Mouse (Mus musculus) heart, embryonic 16.5 days (tissue): ENCODE results near the gene Lgr6. TPM values are rescaled to one million over a fixed set of nuclear protein-coding genes. Genes with fewer than 3 reads are reported as not detected.

Source experiments
- ATAC-seq: fragments of 200-750 bp; cut with Nextera tagmentation; replicated peaks from 2 replicates; pipeline ENCODE4 v1.8.0; 2017; ENCODE audit warnings: moderate number of reproducible peaks; ENCODE audit not compliant: insufficient read depth, low FRiP score; ENCODE audit errors: extremely low read depth
- H3K27ac ChIP-seq: fragments of 300-500 bp; sonication (generic); 2 replicates; pipeline ENCODE4 v1.5.1; 2014; ENCODE audit warnings: mild to moderate bottlenecking, low read length, control low read depth, moderate library complexity
- H3K27me3 ChIP-seq: fragments of 300-500 bp; sonication (generic); 2 replicates; pipeline ENCODE4 v1.6.1; 2014; ENCODE audit warnings: low read length, mixed read lengths; ENCODE audit not compliant: control insufficient read depth, insufficient read depth
- H3K36me3 ChIP-seq: fragments of 300-500 bp; sonication (generic); 2 replicates; pipeline ENCODE4 v1.6.1; 2014; ENCODE audit not compliant: control insufficient read depth, insufficient read depth
- H3K4me1 ChIP-seq: fragments of 300-500 bp; sonication (generic); 2 replicates; pipeline ENCODE4 v1.6.1; 2014; ENCODE audit warnings: low read length, mixed read lengths; ENCODE audit not compliant: control insufficient read depth, insufficient read depth
- H3K4me2 ChIP-seq: fragments of 300-500 bp; sonication (generic); 2 replicates; pipeline ENCODE4 v1.6.1; 2014; ENCODE audit warnings: low read depth, mild to moderate bottlenecking, control low read depth, low read length
- H3K4me3 ChIP-seq: fragments of 300-500 bp; sonication (generic); 2 replicates; pipeline ENCODE4 v1.5.1; 2014; ENCODE audit warnings: mild to moderate bottlenecking, control low read depth, low read length
- H3K9ac ChIP-seq: fragments of 300-500 bp; sonication (generic); 2 replicates; pipeline ENCODE4 v1.6.1; 2014; ENCODE audit warnings: low read length, control low read depth
- H3K9me3 ChIP-seq: fragments of 300-500 bp; sonication (generic); replicated peaks from 2 replicates; pipeline ENCODE4 v1.6.1; 2016; ENCODE audit warnings: low read length; ENCODE audit not compliant: control insufficient read depth
- WGBS: fragments of 180-500 bp; shearing (Covaris S2); extraction: QIAGEN DNeasy Blood & Tissue Kit; methylation state at CpG from one replicate; pipeline ENCODE4 v1.1.7; 2014; 5-methylcytosine and 5-hydroxymethylcytosine counted together
- polyA plus RNA-seq: library from polyadenylated mRNA; unstranded; fragments of >200 nt; fragmentation: Nextera tagmentation; extraction: Ambion mirVana; gene quantifications from 2 replicates; pipeline ENCODE4 v1.2.1, GENCODE M21; 2015

Lgr6 gene
- polyA plus RNA-seq, 1 experiment from 2014 or later: 2.5 TPM

DNA sequence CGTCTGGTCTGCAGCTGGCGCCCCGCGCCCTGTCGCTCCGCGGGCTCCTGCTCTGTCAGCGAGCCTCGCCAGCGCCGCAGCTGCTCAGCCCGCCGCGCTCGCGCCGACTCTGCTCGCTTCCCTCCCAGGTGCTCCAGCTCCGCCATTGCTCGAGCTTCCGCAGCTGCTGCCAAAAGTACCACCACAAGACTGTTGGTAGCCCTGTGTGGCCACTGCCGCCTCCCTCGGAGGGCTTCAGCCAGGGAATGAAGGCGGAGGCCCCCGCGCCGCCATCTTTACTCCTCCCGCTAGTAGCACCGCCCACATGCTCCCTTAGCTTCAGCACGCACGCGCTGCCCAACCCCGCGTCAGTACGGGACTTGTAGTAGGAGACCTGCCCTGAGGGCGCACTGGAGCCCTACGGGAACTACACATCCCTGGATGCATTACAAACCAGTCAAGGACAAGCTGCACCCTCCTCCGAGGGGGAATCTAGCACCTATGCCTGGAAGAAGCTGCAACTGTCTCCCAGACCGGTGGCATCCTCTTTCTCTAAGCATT, 149.4 kb downstream of the Lgr6 start, which contains the start of gene Ppp1r12b:
Ppp1r12b (minus strand) TSS at position 306 of the 540 bp plus-strand sequence.
- Histone ChIP-seq H3K27me3 (no peaks in the 10 kb centered on the region), H3K27ac (peak within 1 kb of the TSS; percentile 92), H3K9ac (peak within 1 kb of the TSS; percentile 93), H3K4me3 (peak within 1 kb of the TSS; percentile 93), H3K9me3 (no peaks in the 10 kb centered on the region), H3K4me2 (peak within 1 kb of the TSS; percentile 78), H3K36me3 (no peaks in the 10 kb centered on the region), H3K4me1 (peaks cover 10% of the 10 kb centered on the region)
- ATAC-seq: peak; percentile 98
- WGBS: under 1% methylated on average over 39 of the region's 39 CpGs

- peak overlapping the region; percentile 92 for H3K27ac ChIP-seq
- H3K36me3 ChIP-seq: no peaks in the 10 kb centered on the region
- H3K9ac ChIP-seq: peak overlapping the region; percentile 93
- H3K9me3 ChIP-seq: no peaks in the 10 kb centered on the region
- no peaks in the 10 kb centered on the region for H3K27me3 ChIP-seq
- WGBS: 4% methylated on average over 16 of the region's 16 CpGs
- ATAC-seq: peak; percentile 14
- H3K4me1 ChIP-seq: peaks cover 10% of the 10 kb centered on the region
- H3K4me3 ChIP-seq: peak overlapping the region; percentile 93
- H3K4me2 ChIP-seq: peak overlapping the region; percentile 78
These were observed 149.9 kb downstream of the Lgr6 start for GRCm38 (mm10) chr1:134955050-134955636.

DNA sequence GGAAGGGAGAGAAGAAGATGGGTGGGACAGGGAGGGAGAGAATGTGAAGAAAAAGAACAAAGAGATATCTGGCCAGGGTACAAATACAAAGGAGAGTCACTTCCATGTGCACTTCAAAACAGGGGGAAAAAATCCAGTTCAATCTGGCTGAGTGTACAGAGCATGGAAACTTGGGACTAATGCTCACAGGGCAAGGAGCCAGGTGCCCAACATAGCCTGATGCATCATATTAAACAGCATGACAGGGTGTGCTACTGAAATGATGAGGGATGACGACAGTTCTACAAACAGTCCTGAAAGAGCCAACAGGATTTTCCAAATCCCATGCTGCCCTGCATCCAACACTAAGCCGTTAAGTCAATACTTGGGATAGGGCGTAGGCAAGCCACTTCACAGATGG, 155.1 kb downstream of the Lgr6 start:
- H3K27ac ChIP-seq: peak overlapping the region; percentile 82
- 52% methylated on average over 3 of the region's 3 CpGs for WGBS
- H3K4me1 ChIP-seq: peaks cover 15% of the 10 kb centered on the region
- H3K27me3 ChIP-seq: no peaks in the 10 kb centered on the region
- H3K9ac ChIP-seq: no peak overlapping the region; the same call in 1 of the 2 replicates
- no peak overlapping the region for H3K4me3 ChIP-seq
- H3K9me3 ChIP-seq: no peaks in the 10 kb centered on the region; the same call in 1 of the 2 replicates
- H3K36me3 ChIP-seq: peaks cover 6% of the 10 kb centered on the region
- peak; percentile 55; the same call in 1 of the 2 replicates for ATAC-seq
- H3K4me2 ChIP-seq: peak overlapping the region; percentile 21; the same call in 1 of the 2 replicates

DNA sequence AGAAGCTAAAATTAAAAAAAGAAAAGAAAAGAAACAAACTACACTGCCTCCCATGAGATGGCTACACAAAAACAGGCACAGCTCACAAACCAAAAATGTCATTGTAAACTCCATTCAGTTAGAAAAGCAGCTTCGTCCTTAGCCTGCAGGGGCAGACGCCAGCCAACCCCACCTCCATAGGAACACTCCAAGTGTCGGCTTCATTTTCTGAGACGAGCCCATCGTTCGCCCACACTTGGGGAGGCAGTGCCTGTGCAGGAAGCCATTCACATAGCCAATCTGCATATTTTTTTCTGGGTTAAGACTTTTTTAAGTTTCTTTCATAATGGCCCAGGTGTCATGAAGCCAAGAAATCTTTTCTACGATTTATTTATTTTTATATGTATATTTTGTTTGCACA, 157.5 kb downstream of the Lgr6 start:
- H3K27ac ChIP-seq: no peak overlapping the region
- no peak overlapping the region for H3K4me3 ChIP-seq
- WGBS: 83% methylated on average over 7 of the region's 7 CpGs
- no peak overlapping the region for H3K4me2 ChIP-seq
- no peak overlapping the region for H3K9ac ChIP-seq
- peaks cover 14% of the 10 kb centered on the region for H3K4me1 ChIP-seq
- ATAC-seq: no peak
- peaks cover 6% of the 10 kb centered on the region for H3K36me3 ChIP-seq
- H3K9me3 ChIP-seq: no peaks in the 10 kb centered on the region; the same call in 1 of the 2 replicates
- no peaks in the 10 kb centered on the region for H3K27me3 ChIP-seq

- H3K27me3 ChIP-seq: no peaks in the 10 kb centered on the region
- no peak overlapping the region for H3K27ac ChIP-seq
- no peak for ATAC-seq
- H3K4me3 ChIP-seq: no peak overlapping the region
- H3K36me3 ChIP-seq: peaks cover 2% of the 10 kb centered on the region
- H3K4me2 ChIP-seq: no peak overlapping the region
- H3K9me3 ChIP-seq: no peaks in the 10 kb centered on the region; the same call in 1 of the 2 replicates
- H3K9ac ChIP-seq: no peak overlapping the region
- WGBS: 90% methylated on average over 2 of the region's 2 CpGs
- peaks cover 6% of the 10 kb centered on the region for H3K4me1 ChIP-seq
These were observed 162.2 kb downstream of the Lgr6 start for GRCm38 (mm10) chr1:134942898-134943297.

DNA sequence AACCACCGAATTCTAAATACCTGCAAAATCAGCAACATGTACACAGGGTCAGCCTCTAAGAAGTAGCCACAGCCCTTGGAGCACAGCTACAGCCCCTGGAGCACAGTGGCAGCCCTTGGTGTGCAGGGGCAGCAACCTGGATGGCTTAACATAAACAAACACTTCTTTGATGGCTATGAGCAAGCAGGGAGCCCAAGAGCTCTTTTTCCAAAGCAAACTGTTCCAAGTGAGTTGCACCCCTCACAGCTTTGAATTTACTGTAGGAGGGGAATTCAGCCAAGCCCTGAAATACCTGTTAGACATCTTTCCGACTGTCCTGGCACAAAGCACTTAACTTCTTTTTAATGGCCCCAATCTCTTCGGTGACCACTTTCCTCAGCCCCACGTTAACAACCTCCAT, 164.2 kb downstream of the Lgr6 start:
- peaks cover 12% of the 10 kb centered on the region for H3K4me1 ChIP-seq
- WGBS: 63% methylated on average over 4 of the region's 4 CpGs
- peak overlapping the region; percentile 43 for H3K27ac ChIP-seq
- H3K9me3 ChIP-seq: no peaks in the 10 kb centered on the region
- no peak for ATAC-seq
- no peaks in the 10 kb centered on the region for H3K27me3 ChIP-seq
- no peaks in the 10 kb centered on the region for H3K36me3 ChIP-seq
- no peak overlapping the region for H3K9ac ChIP-seq
- no peak overlapping the region for H3K4me3 ChIP-seq
- no peak overlapping the region for H3K4me2 ChIP-seq

GRCm38 (mm10) chr1:134938233-134938632, 166.8 kb downstream of the Lgr6 start:
- no peak overlapping the region for H3K4me2 ChIP-seq
- no peak for ATAC-seq
- 78% methylated on average over 1 of the region's 1 CpGs for WGBS
- H3K9me3 ChIP-seq: no peaks in the 10 kb centered on the region
- H3K27ac ChIP-seq: no peak overlapping the region
- H3K4me3 ChIP-seq: no peak overlapping the region
- H3K9ac ChIP-seq: no peak overlapping the region
- H3K4me1 ChIP-seq: peaks cover 22% of the 10 kb centered on the region
- H3K27me3 ChIP-seq: no peaks in the 10 kb centered on the region
- H3K36me3 ChIP-seq: no peaks in the 10 kb centered on the region

GRCm38 (mm10) chr1:134936335-134936734, 168.7 kb downstream of the Lgr6 start:
- 61% methylated on average over 6 of the region's 6 CpGs for WGBS
- H3K4me1 ChIP-seq: peaks cover 35% of the 10 kb centered on the region

More at GRCm38 (mm10) chr1:134936335-134936734, 168.7 kb downstream of the Lgr6 start:
- Histone ChIP-seq H3K27me3 (no peaks in the 10 kb centered on the region), H3K36me3 (no peaks in the 10 kb centered on the region), H3K9ac (no peak overlapping the region), H3K4me3 (no peak overlapping the region), H3K4me2 (no peak overlapping the region), H3K27ac (peak overlapping the region; percentile 87), H3K9me3 (no peaks in the 10 kb centered on the region)
- ATAC-seq: 0 out of 2 replicates have a peak, but pooled peaks have one; percentile 38
